Mouse (Mus musculus) embryonic fibroblast, embryonic 13.5 days (primary cell): ENCODE measurements around the gene Nrp2.

Experiments
- CTCF ChIP-seq: IDR thresholded peaks from 2 replicates; pipeline ENCODE4 v1.5.1; 2011; ENCODE audit warnings: mild to moderate bottlenecking, control low read depth, low read length, moderate library complexity, borderline replicate concordance; ENCODE audit not compliant: insufficient read depth
- POLR2A ChIP-seq: IDR thresholded peaks from 2 replicates; pipeline ENCODE4 v1.6.1; 2011; ENCODE audit warnings: low read depth, mild to moderate bottlenecking, control low read depth, low read length, moderate library complexity

- no peak for TF ChIP-seq CTCF
- TF ChIP-seq POLR2A: no peak
Observed at GRCm38 (mm10) chr1:62705517-62705981, 2.5 kb downstream of the Nrp2 start.
